Mouse (Mus musculus): ENCODE measurements around the gene Dcaf8. TPM values are rescaled to one million over a fixed set of nuclear protein-coding genes. Genes with fewer than 3 reads are reported as not detected.

Dcaf8 gene
- total RNA-seq, 1 experiment from 2014 or later = 197 TPM

GRCm38 (mm10) chr1:172186401-172187289 lies 38.8 kb downstream of the Dcaf8 start:
- no peak for ATAC-seq (ENCODE audit: extremely low read depth, insufficient number of reproducible peaks, low FRiP score, poor library complexity, severe bottlenecking)

GRCm38 (mm10) chr1:172188891-172189290 lies 41.0 kb downstream of the Dcaf8 start:
- ATAC-seq (ENCODE audit: extremely low read depth, insufficient number of reproducible peaks, low FRiP score, poor library complexity, severe bottlenecking) = peak; percentile 23; the same call in 1 of the 2 replicates

- ATAC-seq (ENCODE audit: extremely low read depth, insufficient number of reproducible peaks, low FRiP score, poor library complexity, severe bottlenecking) = no peak
Observed at GRCm38 (mm10) chr1:172191578-172191977, 43.7 kb downstream of the Dcaf8 start.

GRCm38 (mm10) chr1:172192217-172192616 lies 44.3 kb downstream of the Dcaf8 start:
- ATAC-seq (ENCODE audit: extremely low read depth, insufficient number of reproducible peaks, low FRiP score, poor library complexity, severe bottlenecking) = no peak

- ATAC-seq (ENCODE audit: extremely low read depth, insufficient number of reproducible peaks, low FRiP score, poor library complexity, severe bottlenecking) = no peak
Observed at GRCm38 (mm10) chr1:172194435-172194834, 46.6 kb downstream of the Dcaf8 start.

GRCm38 (mm10) chr1:172197146-172197545 lies 49.3 kb downstream of the Dcaf8 start:
- no peak for ATAC-seq (ENCODE audit: extremely low read depth, insufficient number of reproducible peaks, low FRiP score, poor library complexity, severe bottlenecking)

- ATAC-seq (ENCODE audit: extremely low read depth, insufficient number of reproducible peaks, low FRiP score, poor library complexity, severe bottlenecking) = no peak
Observed at GRCm38 (mm10) chr1:172197851-172198250, 50.0 kb downstream of the Dcaf8 start.

GRCm38 (mm10) chr1:172198316-172198715 lies 50.4 kb downstream of the Dcaf8 start:
- ATAC-seq (ENCODE audit: extremely low read depth, insufficient number of reproducible peaks, low FRiP score, poor library complexity, severe bottlenecking) = no peak

- ATAC-seq (ENCODE audit: extremely low read depth, insufficient number of reproducible peaks, low FRiP score, poor library complexity, severe bottlenecking) = no peak
Observed at GRCm38 (mm10) chr1:172198996-172199395, 51.1 kb downstream of the Dcaf8 start.

GRCm38 (mm10) chr1:172200161-172200560 lies 52.3 kb downstream of the Dcaf8 start:
- ATAC-seq (ENCODE audit: extremely low read depth, insufficient number of reproducible peaks, low FRiP score, poor library complexity, severe bottlenecking) = no peak

GRCm38 (mm10) chr1:172200871-172201447 lies 53.1 kb downstream of the Dcaf8 start:
- no peak for ATAC-seq (ENCODE audit: extremely low read depth, insufficient number of reproducible peaks, low FRiP score, poor library complexity, severe bottlenecking)

- no peak for ATAC-seq (ENCODE audit: extremely low read depth, insufficient number of reproducible peaks, low FRiP score, poor library complexity, severe bottlenecking)
Observed at GRCm38 (mm10) chr1:172201967-172202880, 54.3 kb downstream of the Dcaf8 start.

- ATAC-seq (ENCODE audit: extremely low read depth, insufficient number of reproducible peaks, low FRiP score, poor library complexity, severe bottlenecking) = no peak
Observed at GRCm38 (mm10) chr1:172202894-172203522, 55.1 kb downstream of the Dcaf8 start.

GRCm38 (mm10) chr1:172203566-172203965 lies 55.7 kb downstream of the Dcaf8 start:
- no peak for ATAC-seq (ENCODE audit: extremely low read depth, insufficient number of reproducible peaks, low FRiP score, poor library complexity, severe bottlenecking)

GRCm38 (mm10) chr1:172204033-172204813 lies 56.3 kb downstream of the Dcaf8 start:
- no peak for ATAC-seq (ENCODE audit: extremely low read depth, insufficient number of reproducible peaks, low FRiP score, poor library complexity, severe bottlenecking)

GRCm38 (mm10) chr1:172204814-172205740 lies 57.2 kb downstream of the Dcaf8 start:
- ATAC-seq (ENCODE audit: extremely low read depth, insufficient number of reproducible peaks, low FRiP score, poor library complexity, severe bottlenecking) = no peak

- ATAC-seq (ENCODE audit: extremely low read depth, insufficient number of reproducible peaks, low FRiP score, poor library complexity, severe bottlenecking) = 0 out of 2 replicates have a peak, but pooled peaks have one; percentile 25
Observed at GRCm38 (mm10) chr1:172205741-172206087, 57.8 kb downstream of the Dcaf8 start.
